Mouse (Mus musculus) stomach, embryonic 16.5 days (tissue): ENCODE measurements at regions not wholly inside any gene's neighbourhood (a gene's known extent, or its start where the extent isn't known, plus 50 kb on each side); places are given as distances from the start of the nearest gene placed in this dataset.

Source experiments
- ATAC-seq: fragments of 200-750 bp; cut with Nextera tagmentation; 2 replicates; pipeline ENCODE4 v1.8.0; 2017; ENCODE audit warnings: moderate number of reproducible peaks, moderate TSS enrichment; ENCODE audit not compliant: insufficient read depth, low FRiP score
- H3K27ac ChIP-seq: fragments of 300-500 bp; sonication (generic); 2 replicates; pipeline ENCODE4 v1.5.1; 2014; ENCODE audit warnings: low read length
- H3K27me3 ChIP-seq: fragments of 300-500 bp; sonication (generic); 2 replicates; pipeline ENCODE4 v1.6.1; 2014; ENCODE audit warnings: low read length, control low read depth, mixed read lengths; ENCODE audit not compliant: control insufficient read depth, insufficient read depth
- H3K36me3 ChIP-seq: fragments of 300-500 bp; sonication (generic); 2 replicates; pipeline ENCODE4 v1.6.1; 2014; ENCODE audit warnings: low read length; ENCODE audit not compliant: control insufficient read depth, insufficient read depth
- H3K4me1 ChIP-seq: fragments of 300-500 bp; sonication (generic); 2 replicates; pipeline ENCODE4 v1.6.1; 2014; ENCODE audit warnings: low read length, control low read depth, mixed read lengths; ENCODE audit not compliant: control insufficient read depth, insufficient read depth
- H3K4me2 ChIP-seq: fragments of 300-500 bp; sonication (generic); 2 replicates; pipeline ENCODE4 v1.6.1; 2014; ENCODE audit warnings: low read depth, low read length, mixed read lengths
- H3K4me3 ChIP-seq: fragments of 300-500 bp; sonication (generic); replicated peaks from 2 replicates; pipeline ENCODE4 v1.5.1; 2014; ENCODE audit warnings: mild to moderate bottlenecking, low read length
- H3K9ac ChIP-seq: fragments of 300-500 bp; sonication (generic); 2 replicates; pipeline ENCODE4 v1.6.1; 2014; ENCODE audit warnings: low read length
- H3K9me3 ChIP-seq: fragments of 300-500 bp; sonication (generic); replicated peaks from 2 replicates; pipeline ENCODE4 v1.6.1; 2016; ENCODE audit warnings: low read length, control low read depth; ENCODE audit not compliant: control insufficient read depth
- WGBS: fragments of 180-500 bp; shearing (Covaris S2); extraction: QIAGEN DNeasy Blood & Tissue Kit; methylation state at CpG from one replicate; pipeline ENCODE4 v1.1.7; 2014; 5-methylcytosine and 5-hydroxymethylcytosine counted together

GRCm38 (mm10) chr16:29842071-29842470 is 222.1 kb upstream of the Hes1 start:
- 95% methylated on average over 4 of the region's 4 CpGs for WGBS
- no peak overlapping the region for H3K9ac ChIP-seq

GRCm38 (mm10) chr16:29843490-29843889 is 220.7 kb upstream of the Hes1 start:
- Histone ChIP-seq H3K4me2 (no peak overlapping the region), H3K27ac (no peak overlapping the region), H3K9me3 (no peaks in the 10 kb centered on the region), H3K4me3 (no peak overlapping the region), H3K9ac (no peak overlapping the region), H3K4me1 (peaks cover 18% of the 10 kb centered on the region), H3K27me3 (no peaks in the 10 kb centered on the region), H3K36me3 (no peaks in the 10 kb centered on the region)
- ATAC-seq: no peak
- WGBS: 60% methylated on average over 7 of the region's 7 CpGs

More at GRCm38 (mm10) chr16:29842071-29842470, 222.1 kb upstream of the Hes1 start:
- Histone ChIP-seq H3K4me2 (no peak overlapping the region), H3K27me3 (no peaks in the 10 kb centered on the region), H3K36me3 (no peaks in the 10 kb centered on the region), H3K4me3 (no peak overlapping the region), H3K27ac (no peak overlapping the region), H3K9me3 (no peaks in the 10 kb centered on the region), H3K4me1 (peaks cover 21% of the 10 kb centered on the region)
- ATAC-seq: no peak

DNA sequence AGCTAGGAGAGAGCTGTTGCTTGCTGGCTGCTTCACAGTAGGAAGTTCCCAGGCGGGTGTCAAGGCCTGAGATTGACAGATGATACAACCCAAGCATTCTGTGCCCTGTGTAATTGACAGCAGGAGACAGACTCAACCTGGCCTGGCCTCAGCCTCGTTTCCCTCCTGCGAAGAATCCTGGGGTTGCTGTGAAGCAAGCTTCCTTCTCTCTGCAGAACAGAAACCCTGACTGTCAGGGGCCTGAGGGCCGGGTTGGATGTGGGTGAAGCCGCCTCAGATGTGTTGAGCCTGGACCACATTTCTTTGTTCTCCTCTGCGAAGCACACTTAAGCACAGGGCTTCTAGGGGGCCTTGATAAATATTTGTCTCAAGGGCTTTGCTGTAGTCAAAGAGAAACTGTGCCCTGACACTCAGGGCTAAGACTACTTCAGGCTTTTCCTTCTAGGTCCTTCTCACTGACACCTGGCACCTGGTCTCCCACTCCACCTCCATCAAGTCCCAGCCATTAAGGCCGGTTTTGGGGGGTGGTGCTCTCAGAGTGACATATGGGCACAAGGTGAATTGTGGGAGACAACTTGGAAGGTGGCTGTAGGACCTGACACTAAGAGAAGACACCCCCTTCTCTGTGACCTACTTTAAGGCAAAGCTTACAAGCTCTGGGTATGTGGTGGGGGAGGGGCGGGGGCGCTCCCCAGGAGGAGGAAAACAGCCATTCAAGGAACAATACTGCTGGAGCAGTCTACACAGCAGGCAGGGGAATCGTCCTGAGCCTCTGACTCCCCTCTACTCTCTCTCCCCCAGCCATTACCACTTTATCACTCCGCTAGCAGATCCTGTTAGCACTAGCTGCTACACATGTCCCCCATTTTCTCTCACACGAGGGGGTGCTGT is 219.2 kb upstream of the Hes1 start:
- Histone ChIP-seq H3K27ac (no peak overlapping the region; the same call in 1 of the 2 replicates), H3K27me3 (no peaks in the 10 kb centered on the region), H3K9ac (0 out of 2 replicates have a peak overlapping the region, but pooled peaks have one; percentile 20), H3K4me3 (no peak overlapping the region), H3K4me1 (peaks cover 7% of the 10 kb centered on the region; the same call in 1 of the 2 replicates), H3K36me3 (no peaks in the 10 kb centered on the region), H3K9me3 (no peaks in the 10 kb centered on the region), H3K4me2 (no peak overlapping the region)
- ATAC-seq: no peak
- 32% methylated on average over 12 of the region's 12 CpGs for WGBS

DNA sequence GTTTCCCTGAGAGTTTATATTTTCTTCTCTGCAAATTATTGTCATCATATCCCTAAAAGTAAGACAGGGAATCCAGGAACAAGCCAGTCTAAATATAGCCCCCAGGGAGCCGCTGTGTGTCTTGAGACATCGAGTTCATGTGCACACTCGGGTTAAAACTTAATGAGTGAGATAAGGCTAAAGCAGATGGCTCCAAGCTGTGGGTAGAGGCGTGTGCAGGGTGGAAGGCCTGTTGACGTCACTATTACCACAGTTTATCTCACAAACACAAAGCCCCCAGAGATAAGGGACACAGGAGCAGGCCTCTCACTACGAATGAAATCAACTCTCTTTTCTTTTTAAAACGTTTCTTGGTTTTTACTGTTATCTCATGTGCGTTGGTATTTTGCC is 218.6 kb upstream of the Hes1 start:
- no peaks in the 10 kb centered on the region for H3K27me3 ChIP-seq
- H3K9me3 ChIP-seq: no peaks in the 10 kb centered on the region
- H3K4me1 ChIP-seq: peaks cover 7% of the 10 kb centered on the region; the same call in 1 of the 2 replicates
- H3K27ac ChIP-seq: no peak overlapping the region
- H3K4me2 ChIP-seq: no peak overlapping the region
- ATAC-seq: no peak
- H3K36me3 ChIP-seq: no peaks in the 10 kb centered on the region
- H3K4me3 ChIP-seq: no peak overlapping the region
- no peak overlapping the region for H3K9ac ChIP-seq
- WGBS: 41% methylated on average over 8 of the region's 8 CpGs

- 36% methylated on average over 1 of the region's 1 CpGs for WGBS
These were observed 217.1 kb upstream of the Hes1 start for GRCm38 (mm10) chr16:29847059-29847458.

GRCm38 (mm10) chr16:29847734-29848133 is 216.4 kb upstream of the Hes1 start:
- Histone ChIP-seq H3K27ac (no peak overlapping the region), H3K4me1 (peaks cover 7% of the 10 kb centered on the region; the same call in 1 of the 2 replicates), H3K9ac (no peak overlapping the region), H3K4me3 (no peak overlapping the region), H3K4me2 (no peak overlapping the region), H3K27me3 (no peaks in the 10 kb centered on the region), H3K36me3 (no peaks in the 10 kb centered on the region), H3K9me3 (no peaks in the 10 kb centered on the region)
- ATAC-seq: no peak
- WGBS: 69% methylated on average over 4 of the region's 4 CpGs

More at GRCm38 (mm10) chr16:29847059-29847458, 217.1 kb upstream of the Hes1 start:
- H3K27me3 ChIP-seq: no peaks in the 10 kb centered on the region
- H3K27ac ChIP-seq: no peak overlapping the region
- no peaks in the 10 kb centered on the region for H3K36me3 ChIP-seq
- no peak for ATAC-seq
- H3K9me3 ChIP-seq: no peaks in the 10 kb centered on the region
- H3K9ac ChIP-seq: no peak overlapping the region
- H3K4me2 ChIP-seq: no peak overlapping the region
- no peak overlapping the region for H3K4me3 ChIP-seq
- peaks cover 7% of the 10 kb centered on the region; the same call in 1 of the 2 replicates for H3K4me1 ChIP-seq

GRCm38 (mm10) chr16:29848527-29848926 is 215.7 kb upstream of the Hes1 start:
- ATAC-seq: no peak
- 83% methylated on average over 12 of the region's 12 CpGs for WGBS

GRCm38 (mm10) chr16:29849511-29849910 is 214.7 kb upstream of the Hes1 start:
- WGBS: 66% methylated on average over 7 of the region's 7 CpGs
- Histone ChIP-seq H3K36me3 (no peaks in the 10 kb centered on the region), H3K27me3 (no peaks in the 10 kb centered on the region), H3K4me2 (no peak overlapping the region), H3K4me1 (peaks cover 7% of the 10 kb centered on the region; the same call in 1 of the 2 replicates), H3K9ac (no peak overlapping the region), H3K27ac (no peak overlapping the region), H3K9me3 (no peaks in the 10 kb centered on the region), H3K4me3 (no peak overlapping the region)
- ATAC-seq: no peak

More at GRCm38 (mm10) chr16:29848527-29848926, 215.7 kb upstream of the Hes1 start:
- Histone ChIP-seq H3K27me3 (no peaks in the 10 kb centered on the region), H3K9ac (no peak overlapping the region), H3K9me3 (no peaks in the 10 kb centered on the region), H3K4me2 (no peak overlapping the region), H3K4me1 (peaks cover 7% of the 10 kb centered on the region; the same call in 1 of the 2 replicates), H3K27ac (no peak overlapping the region), H3K36me3 (no peaks in the 10 kb centered on the region), H3K4me3 (no peak overlapping the region)

GRCm38 (mm10) chr16:29850616-29851015 is 213.6 kb upstream of the Hes1 start:
- no peak for ATAC-seq
- 86% methylated on average over 3 of the region's 3 CpGs for WGBS

More at GRCm38 (mm10) chr16:29850616-29851015, 213.6 kb upstream of the Hes1 start:
- no peaks in the 10 kb centered on the region for H3K36me3 ChIP-seq
- H3K9me3 ChIP-seq: no peaks in the 10 kb centered on the region
- no peaks in the 10 kb centered on the region for H3K27me3 ChIP-seq
- H3K4me2 ChIP-seq: no peak overlapping the region
- no peak overlapping the region for H3K9ac ChIP-seq
- no peak overlapping the region for H3K4me3 ChIP-seq
- no peak overlapping the region for H3K27ac ChIP-seq
- H3K4me1 ChIP-seq: no peaks in the 10 kb centered on the region
